Mouse (Mus musculus) inflammation-experienced regulatory T-cells (primary cell): ENCODE data around the gene Prl5a1. TPM values are rescaled to one million over a fixed set of nuclear protein-coding genes. Genes with fewer than 3 reads are reported as not detected.

Source experiments
- polyA plus RNA-seq, 2 experiments: library from polyadenylated mRNA; unstranded; fragments of 100-300 nt; shearing (Covaris generic); gene quantifications; one replicate each; pipeline ENCODE4 v1.2.1; 2017

The Prl5a1 gene
- polyA plus RNA-seq, result not detected

GRCm38 (mm10) chr13:28142184-28142583 is at the start of gene Prl5a1:
Gene Prl5a1, plus strand, starts transcription at chr13:28142484.

Other genes with a start within 250 kb of the Prl5a1 start
- gene Prl4a1, start 126.3 kb upstream of the Prl5a1 start, polyA plus RNA-seq, result not detected
- 1 to 10 TPM in 1 of 2 experiments, under 1 TPM in 1; 0.70 to 1.1 TPM for gene Gm11361, start 115.0 kb downstream of the Prl5a1 start, polyA plus RNA-seq